Mouse (Mus musculus) testis, postnatal 14 days (tissue): Measurements from ENCODE around the gene Htra3.

Source experiments
- DNase-seq: peaks from one replicate; pipeline ENCODE4 v3.0.0; 2021; ENCODE audit warnings: low spot score

Gene Htra3

DNA sequence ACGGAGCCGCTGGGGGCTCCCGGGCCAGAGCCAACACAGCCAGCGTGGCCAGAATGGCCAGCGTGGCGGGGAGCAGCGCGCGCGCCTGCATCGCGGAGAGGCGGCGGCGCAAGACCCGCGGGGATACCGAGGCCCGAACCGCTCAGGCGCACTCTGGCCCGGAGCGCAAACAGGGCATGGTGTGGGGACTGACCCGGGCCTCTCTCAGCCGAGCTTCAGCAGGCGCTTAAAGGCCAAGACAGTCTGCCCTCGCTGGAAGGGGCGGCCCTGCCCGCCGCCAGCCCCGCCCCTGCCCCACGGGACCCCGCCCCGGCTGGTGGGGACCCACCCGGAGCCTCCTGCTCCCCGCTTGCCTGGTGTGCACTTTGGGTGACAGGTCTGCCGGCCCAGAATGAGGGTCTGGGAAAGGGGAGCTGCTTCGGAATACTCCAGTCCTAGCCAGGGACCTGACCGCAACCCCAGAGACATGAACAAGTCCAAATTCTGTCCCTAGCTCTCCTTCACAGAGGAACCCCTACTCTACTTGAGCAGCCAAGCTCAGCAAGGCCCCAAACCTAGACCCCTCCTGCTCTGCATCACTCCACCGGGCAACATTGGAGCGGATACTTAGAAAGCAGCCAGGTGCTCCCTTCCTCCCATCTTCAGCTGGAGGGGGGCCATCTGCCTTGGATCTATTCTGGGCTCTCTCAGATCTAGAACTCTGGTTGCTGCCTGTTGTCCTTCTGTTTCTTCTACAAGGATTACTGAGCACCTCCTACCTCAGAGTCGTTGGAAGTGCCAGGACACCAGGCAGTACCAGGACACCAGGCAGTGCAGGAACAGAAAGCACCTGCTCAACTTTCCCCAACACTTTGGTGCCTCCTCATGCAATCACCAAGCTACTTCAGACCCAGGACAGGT, at the start of gene Htra3:
Htra3 (minus strand) TSS at position 527 of the 900 bp plus-strand sequence.
- peak; percentile 20 for DNase-seq

- DNase-seq: peak; percentile 62
These were observed 49.4 kb upstream of the Htra3 start for GRCm38 (mm10) chr5:35728957-35729460.

DNA sequence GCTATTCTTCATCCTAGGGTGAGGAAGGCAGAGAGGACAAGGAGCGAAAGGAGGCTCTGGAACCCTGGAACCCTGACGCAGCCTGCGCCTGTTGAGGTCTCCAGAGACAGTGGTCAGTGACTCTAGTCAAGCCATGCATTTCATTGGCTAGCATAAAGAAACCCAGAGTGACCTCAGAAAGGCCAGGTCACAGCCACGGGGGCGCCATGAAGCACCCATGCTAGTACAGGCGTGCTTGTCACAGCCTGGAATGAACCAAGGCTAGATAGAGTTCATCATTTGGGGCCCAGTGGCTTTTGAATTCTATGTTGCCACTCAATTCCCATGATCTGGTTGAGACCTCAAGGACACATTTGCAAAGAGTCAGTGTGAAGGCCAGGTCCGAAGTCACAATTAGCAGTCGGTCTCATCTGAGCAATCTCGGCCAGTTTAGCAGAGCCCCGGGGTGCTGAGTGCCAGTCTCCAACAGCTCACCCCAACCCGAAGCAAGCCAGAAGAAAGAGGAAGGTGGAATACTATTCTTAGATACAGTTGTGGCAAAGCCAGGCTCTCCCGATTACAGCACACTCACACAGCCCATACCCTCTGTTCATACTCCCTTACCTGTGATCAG, 48.9 kb upstream of the Htra3 start:
- DNase-seq: no peak

DNA sequence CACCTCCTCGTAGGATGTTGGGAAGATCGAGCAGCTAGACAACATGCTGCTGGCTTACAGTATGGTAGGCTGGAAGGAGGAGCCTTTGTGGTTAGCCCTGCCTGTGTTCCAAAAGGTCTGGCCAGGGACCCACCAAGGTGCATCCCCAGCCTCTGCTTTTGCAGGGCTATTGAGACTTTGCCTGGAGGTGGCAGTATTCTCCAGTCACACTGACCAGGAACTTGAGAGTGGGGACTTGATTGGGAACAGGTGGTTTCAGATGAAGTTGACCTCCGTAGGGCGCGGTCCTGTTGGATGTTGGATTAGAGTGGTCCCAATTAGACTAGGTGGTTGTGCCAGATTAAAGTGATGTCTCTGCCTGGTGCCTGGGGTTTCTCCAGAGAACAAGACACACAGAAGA, 47.9 kb upstream of the Htra3 start:
- DNase-seq: no peak

GRCm38 (mm10) chr5:35725840-35726239, 46.3 kb upstream of the Htra3 start:
- DNase-seq: no peak

DNA sequence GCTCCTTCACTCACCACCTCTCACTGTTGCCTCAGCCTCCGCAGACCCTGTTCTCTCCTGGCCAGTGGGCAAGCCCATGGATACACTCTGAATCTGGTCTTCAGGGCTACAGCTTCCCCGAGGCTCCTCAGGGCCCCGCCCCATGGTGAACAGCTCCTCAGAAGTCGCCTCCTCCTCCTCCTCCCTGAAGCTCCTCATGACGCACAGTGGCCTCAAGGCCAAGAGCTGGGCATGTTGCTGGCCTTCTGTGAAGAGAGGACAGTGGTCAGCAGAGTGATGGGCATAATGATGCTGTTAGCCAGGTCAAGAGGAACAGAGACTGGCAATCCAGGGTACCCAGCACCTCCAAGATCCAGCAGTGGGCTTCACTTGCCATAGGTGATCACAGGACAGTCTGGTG, 44.3 kb upstream of the Htra3 start:
- DNase-seq: no peak

DNA sequence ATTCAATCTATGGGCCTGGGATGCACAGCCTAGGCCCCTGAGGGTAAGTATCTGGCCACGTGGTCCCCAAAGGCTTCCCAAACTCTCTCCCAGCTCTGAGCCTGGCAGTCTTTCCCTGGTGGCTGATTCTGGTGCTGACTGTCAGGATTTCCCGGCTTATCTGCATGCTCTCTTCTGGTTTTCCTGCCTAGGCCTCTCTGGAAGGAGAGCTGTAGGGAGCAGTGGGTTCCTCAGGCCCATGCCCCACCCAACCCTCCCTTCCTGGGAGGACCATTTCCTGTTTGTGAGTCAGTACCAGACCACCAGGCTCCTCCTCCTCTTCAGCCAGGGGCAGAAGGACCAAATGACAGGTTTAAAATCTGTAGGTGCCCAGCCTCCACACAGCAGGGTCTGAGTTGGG, 43.1 kb upstream of the Htra3 start:
- no peak for DNase-seq

DNA sequence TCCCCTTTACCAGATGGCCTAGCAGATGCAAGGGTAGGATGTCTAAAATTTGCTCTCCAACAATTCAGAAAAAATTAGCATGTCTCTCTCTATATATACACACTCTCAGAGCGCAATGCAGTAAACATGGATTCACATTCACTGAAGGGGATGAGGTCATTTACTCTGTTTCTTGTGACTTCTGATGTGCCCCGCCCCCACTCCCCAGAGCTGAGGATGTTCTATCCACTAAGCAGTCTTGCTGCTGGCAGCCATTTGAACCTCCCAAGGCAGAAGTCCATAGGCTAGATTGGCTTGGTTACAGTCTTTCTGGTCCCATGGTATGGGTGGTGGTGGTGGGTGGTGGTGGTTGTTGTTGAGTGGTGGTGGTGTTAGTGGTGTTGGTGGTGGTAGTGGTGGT, 42.4 kb upstream of the Htra3 start:
- DNase-seq: no peak

DNA sequence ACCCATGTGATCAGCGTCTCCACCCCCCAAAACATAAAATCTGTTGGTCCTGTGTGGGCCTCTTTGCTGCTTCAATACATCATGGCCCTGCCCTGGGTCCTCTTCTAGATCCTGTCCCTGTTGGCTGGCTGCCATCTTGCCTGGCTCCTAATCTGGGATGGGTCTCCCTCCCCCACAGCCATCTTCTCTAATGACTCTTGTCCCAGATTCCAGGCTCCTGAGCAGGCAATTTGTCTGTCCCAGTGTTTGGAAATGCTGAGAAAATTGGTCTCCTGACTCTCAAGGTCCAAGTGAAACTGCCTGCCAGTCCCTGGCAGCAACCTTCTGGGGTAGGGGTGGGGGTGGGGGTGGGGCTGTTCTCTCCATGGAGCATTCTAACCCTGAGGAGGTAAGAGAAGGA, 40.3 kb upstream of the Htra3 start:
- no peak for DNase-seq

DNA sequence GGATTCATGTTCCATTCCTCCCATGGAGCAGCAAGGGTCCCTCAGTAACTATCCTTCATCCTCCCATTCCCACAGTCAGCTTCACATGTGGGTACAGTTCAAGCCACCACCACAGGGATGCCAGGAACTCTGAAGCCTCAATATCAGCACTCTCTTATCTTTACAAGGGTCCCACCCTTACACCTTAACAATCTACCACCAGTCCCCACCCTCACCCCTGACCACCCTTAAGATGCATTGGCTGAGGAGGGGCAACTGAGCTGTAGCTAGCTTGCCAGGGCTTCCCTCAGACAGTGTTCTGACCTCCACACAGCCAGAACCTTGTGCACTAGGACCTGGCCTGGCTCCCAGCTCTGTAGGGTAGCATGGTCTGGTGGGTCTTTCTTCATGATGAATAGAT, 39.8 kb upstream of the Htra3 start:
- no peak for DNase-seq

- DNase-seq: no peak
These were observed 39.2 kb upstream of the Htra3 start for GRCm38 (mm10) chr5:35718817-35719216.

DNA sequence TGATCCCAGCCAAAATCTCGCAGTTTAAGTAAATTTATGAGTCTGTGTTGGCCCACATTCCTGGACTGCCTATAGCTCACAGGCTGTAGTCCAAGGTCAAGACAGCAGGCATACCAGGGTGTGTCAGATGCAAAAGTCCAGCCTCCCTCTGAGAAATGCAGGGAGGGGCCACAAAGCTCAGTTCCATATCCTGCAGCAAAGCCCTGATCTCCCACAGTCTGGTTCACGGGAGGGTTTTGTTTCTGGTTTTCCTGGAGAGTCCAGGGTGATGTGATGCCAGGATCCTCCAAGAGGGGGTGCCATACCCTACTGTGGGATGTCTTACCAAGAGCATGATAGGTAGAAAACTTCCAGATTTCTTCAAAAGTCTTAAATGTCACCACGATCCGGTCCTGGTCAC, 38.4 kb upstream of the Htra3 start:
- no peak for DNase-seq

GRCm38 (mm10) chr5:35717455-35717854, 37.9 kb upstream of the Htra3 start:
- DNase-seq: no peak

- DNase-seq: no peak
These were observed 34.2 kb upstream of the Htra3 start for GRCm38 (mm10) chr5:35713649-35714354.

- no peak for DNase-seq
These were observed 32.9 kb upstream of the Htra3 start for GRCm38 (mm10) chr5:35712517-35712916.

DNA sequence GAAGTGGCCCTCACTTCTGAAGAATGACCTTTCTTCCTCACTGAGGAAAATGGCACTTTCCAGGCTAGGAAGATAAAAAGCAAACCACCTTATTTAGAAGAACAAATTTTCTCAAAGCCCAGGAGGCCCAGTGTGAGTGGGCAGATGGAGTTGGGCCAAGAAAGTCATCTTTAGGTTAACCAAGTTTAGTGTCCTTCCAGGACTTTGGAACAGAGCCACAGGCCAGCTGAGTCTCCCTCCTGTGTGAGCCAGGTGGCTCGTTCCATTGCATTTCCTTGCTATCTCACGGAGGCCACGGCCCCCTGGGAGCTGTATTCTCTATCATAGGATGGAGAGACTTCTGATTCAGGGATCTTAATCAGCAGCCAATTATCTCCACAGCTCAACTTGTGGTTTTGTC, 31.3 kb upstream of the Htra3 start:
- no peak for DNase-seq

- DNase-seq: no peak
These were observed 30.9 kb upstream of the Htra3 start for GRCm38 (mm10) chr5:35710481-35710880.

DNA sequence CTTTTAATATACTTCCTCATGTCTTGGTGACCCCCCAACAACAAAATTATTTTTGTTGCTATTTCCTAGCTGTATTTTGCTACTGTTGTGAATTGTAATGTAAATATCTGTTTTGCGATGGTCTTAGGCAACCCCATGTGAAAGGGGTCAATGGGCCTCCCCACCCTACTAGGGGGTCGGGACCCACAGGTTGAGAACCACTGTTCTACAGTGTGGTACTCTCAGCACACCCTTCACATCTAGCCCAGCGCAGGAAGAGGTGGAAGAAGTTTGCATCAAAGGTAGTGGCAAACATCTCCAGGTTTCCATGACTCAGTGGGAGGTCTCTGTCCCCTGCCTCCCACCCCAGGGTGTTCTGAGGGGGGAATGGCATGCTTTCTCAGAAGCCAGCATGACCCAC, 25.8 kb upstream of the Htra3 start:
- no peak for DNase-seq

GRCm38 (mm10) chr5:35703814-35704213, 24.2 kb upstream of the Htra3 start:
- no peak for DNase-seq

DNA sequence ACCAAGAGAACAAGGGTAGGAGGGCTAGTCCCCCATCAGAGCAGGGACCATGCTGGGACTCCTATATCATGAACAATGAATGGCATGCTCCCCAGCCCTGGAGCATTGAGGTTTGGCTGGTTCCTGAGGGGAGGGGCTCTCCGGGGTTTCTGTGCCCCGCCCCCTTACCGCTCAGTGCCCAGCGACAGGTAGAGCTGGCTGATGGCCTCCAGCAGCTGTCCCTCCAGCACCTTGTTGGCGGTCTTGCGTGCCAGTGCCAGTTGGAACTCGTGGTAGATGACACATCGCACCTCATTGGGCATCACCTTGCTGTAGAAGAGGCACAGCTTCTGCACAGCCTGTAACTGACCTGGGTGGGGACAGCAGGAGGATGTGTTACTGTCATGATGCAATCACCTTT, 23.6 kb upstream of the Htra3 start:
- no peak for DNase-seq

DNA sequence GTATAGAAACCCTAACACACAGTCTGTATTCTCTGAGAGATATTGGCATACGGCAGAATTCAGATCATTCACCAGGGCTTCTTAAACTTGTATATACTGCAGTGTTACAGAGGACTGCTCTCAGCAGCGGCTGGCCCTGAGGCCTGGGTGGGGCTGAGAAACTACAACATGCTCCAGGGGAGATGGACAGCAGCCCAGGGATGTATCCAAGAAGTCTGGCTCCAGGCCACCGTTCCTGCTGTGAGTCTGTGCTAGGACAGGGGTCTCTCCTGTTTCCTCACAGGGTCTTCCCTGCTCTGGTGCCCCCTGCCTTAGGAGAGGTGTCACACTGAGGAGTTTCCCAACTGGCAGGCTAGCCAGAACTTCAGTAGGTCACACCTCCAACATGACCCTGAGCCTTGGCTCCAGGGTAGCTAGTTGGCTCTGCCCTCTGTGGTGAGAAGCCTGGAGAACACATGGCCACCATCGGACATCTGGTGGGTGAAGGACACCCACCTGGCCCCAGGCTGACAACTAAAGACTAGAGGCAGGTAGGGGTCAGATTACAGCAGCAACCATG, 23.1 kb upstream of the Htra3 start:
- no peak for DNase-seq

DNA sequence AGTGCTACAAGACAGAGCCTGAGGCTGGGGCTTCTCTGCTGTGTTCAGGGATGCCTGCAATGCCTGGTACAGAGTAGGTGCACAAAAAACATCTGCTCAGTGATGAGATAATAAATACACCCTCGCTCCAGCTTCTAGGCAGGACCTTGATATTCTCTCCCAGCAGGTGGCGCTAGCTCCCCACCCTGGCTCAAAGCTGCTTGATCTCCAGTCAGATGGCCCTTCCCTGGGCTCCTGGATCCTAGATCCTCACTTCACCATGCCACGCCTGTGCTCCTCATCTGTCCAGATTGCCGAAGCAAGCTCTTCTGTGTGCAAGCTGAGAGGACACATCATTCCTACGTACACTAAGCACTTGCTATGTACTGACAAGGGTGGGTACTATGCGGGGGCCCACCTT, 21.5 kb upstream of the Htra3 start:
- peak; percentile 50 for DNase-seq

DNA sequence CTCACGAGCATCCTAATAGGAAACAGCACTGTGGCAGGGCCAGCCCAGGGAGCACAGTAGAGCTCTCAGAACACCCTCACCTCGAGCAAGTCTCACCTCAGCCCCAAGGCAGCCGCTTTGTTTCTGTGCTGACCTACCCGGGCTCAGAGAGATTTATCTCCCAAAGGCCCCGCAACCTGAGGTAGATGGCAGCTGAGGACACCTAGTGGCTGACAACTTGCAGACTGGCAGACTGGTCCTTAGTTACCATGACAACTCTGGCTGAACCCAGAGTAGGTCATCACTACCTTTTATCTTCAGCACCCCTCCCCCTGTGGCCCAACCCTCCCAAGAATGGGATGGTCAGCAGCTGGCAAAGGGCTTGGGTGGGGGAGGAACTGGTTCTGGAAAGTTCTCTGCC, 16.2 kb upstream of the Htra3 start:
- DNase-seq: no peak
